Comparison of ENCODE assay signal across 11 mouse cellular contexts in the genomic region with DNA sequence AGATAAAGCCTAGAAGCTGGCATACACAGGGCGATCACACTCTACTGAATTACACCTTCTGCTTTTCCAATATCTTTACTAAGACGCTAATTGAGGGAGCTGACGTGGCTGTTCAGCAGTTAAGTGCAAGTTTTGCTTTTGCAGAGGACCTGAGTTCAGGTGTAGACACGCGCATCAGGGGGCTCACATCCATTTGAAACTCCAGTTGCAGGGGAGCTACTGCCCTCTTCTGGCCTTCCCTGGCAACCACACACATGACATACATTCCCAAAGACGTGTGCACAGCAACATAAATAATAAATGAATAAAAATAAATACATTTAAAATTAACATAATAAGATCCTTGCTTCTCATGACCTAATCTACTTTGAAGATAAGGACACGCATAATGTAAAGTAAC. TPM values are rescaled to one million over a fixed set of nuclear protein-coding genes. Genes with fewer than 3 reads are reported as not detected.
DNase-seq lines count a peak whose midpoint lies in the region; ATAC-seq and TF ChIP-seq lines count a peak whose summit lies in the region.
"Had no signal": no experiment of that assay in that cellular context is flagged by ENCODE, and none has a peak within 500 bp of the region (broad histone marks: within the 10 kb centered on the region; RNA-seq: fewer than 3 reads in every experiment).

No protein-coding gene starts in this region.

- no peak overlapping the region for H3K4me2 ChIP-seq in kidney, embryonic 16.5 days (replicated peaks; ENCODE audit: low read depth, low read length)
- no peak overlapping the region for H3K4me2 ChIP-seq in forebrain, embryonic 14.5 days (ENCODE audit: low read length)
- H3K4me2 ChIP-seq: heart, embryonic 13.5 days; limb, embryonic 12.5 days; midbrain, embryonic 13.5 days had no signal

- no peak for TF ChIP-seq EP300 in ES-Bruce4 (IDR thresholded peaks at IDR 0.05; ENCODE audit: insufficient read depth, low read depth, low read length)

- peaks cover 4% of the 10 kb centered on the region for H3K4me1 ChIP-seq in kidney, embryonic 16.5 days (ENCODE audit: insufficient read depth, low read length)
- no peaks in the 10 kb centered on the region for H3K4me1 ChIP-seq in ES-Bruce4 (ENCODE audit: control insufficient read depth, insufficient read depth, low read length)
- no peaks in the 10 kb centered on the region for H3K4me1 ChIP-seq in forebrain, embryonic 14.5 days (ENCODE audit: control insufficient read depth, insufficient read depth, low read length)
- H3K4me1 ChIP-seq: limb, embryonic 12.5 days had no signal

- no peak overlapping the region for H3K27ac ChIP-seq in kidney, embryonic 16.5 days (ENCODE audit: low read length)
- no peak overlapping the region for H3K27ac ChIP-seq in ES-Bruce4 (ENCODE audit: insufficient read depth, low read length)
- H3K27ac ChIP-seq in forebrain, embryonic 14.5 days (ENCODE audit: low read depth, low read length): no peak overlapping the region
- H3K27ac ChIP-seq: heart, embryonic 13.5 days; limb, embryonic 12.5 days; midbrain, embryonic 13.5 days had no signal

- no peak for TF ChIP-seq POLR2A in ES-Bruce4 (IDR thresholded peaks at IDR 0.05; ENCODE audit: insufficient read depth, low read length)

- no peak for ATAC-seq in kidney, embryonic 16.5 days (ENCODE audit: low FRiP score, low TSS enrichment)
- no peak for ATAC-seq in monocyte, adult 5-6 weeks (replicated peaks; ENCODE audit: insufficient number of reproducible peaks, low FRiP score, low TSS enrichment, poor library complexity, severe bottlenecking)
- no peak for ATAC-seq in forebrain, embryonic 14.5 days
- ATAC-seq: midbrain, embryonic 13.5 days had no signal

- peak; percentile 4 for DNase-seq in kidney, adult 9 months
- peak; percentile 3 for DNase-seq in 3T3-L1 (ENCODE audit: low read depth, low spot score)
- peak; percentile 26 for DNase-seq in induced T-regulatory cell, adult 2 months (ENCODE audit: low read depth)
- no peak for DNase-seq in urinary bladder, postnatal 25 days (ENCODE audit: low spot score)
- DNase-seq in forebrain, embryonic 14.5 days (ENCODE audit: low spot score): no peak

- H3K9ac ChIP-seq in kidney, embryonic 16.5 days (replicated peaks; ENCODE audit: low read length): no peak overlapping the region
- no peak overlapping the region for H3K9ac ChIP-seq in ES-Bruce4 (ENCODE audit: low read depth, poor library complexity, severe bottlenecking)
- H3K9ac ChIP-seq in forebrain, embryonic 14.5 days (ENCODE audit: low read length): no peak overlapping the region
- H3K9ac ChIP-seq: heart, embryonic 13.5 days; limb, embryonic 12.5 days; midbrain, embryonic 13.5 days had no signal

- WGBS in kidney, embryonic 16.5 days: 92% methylated on average over 7 of the region's 7 CpGs
- 88% methylated on average over 7 of the region's 7 CpGs for WGBS in forebrain, embryonic 14.5 days

- H3K36me3 ChIP-seq in kidney, embryonic 16.5 days (ENCODE audit: insufficient read depth, low read length): no peaks in the 10 kb centered on the region
- no peaks in the 10 kb centered on the region for H3K36me3 ChIP-seq in ES-Bruce4 (ENCODE audit: control insufficient read depth, insufficient read depth, low read length, poor library complexity, severe bottlenecking)
- H3K36me3 ChIP-seq in forebrain, embryonic 14.5 days (ENCODE audit: control insufficient read depth, insufficient read depth, low read length): no peaks in the 10 kb centered on the region
- H3K36me3 ChIP-seq: limb, embryonic 12.5 days; midbrain, embryonic 13.5 days had no signal

- H3K27me3 ChIP-seq in kidney, embryonic 16.5 days (ENCODE audit: insufficient read depth, low read length): no peaks in the 10 kb centered on the region
- H3K27me3 ChIP-seq in ES-Bruce4 (ENCODE audit: control insufficient read depth, insufficient read depth, low read length, poor library complexity, severe bottlenecking): no peaks in the 10 kb centered on the region
- H3K27me3 ChIP-seq in forebrain, embryonic 14.5 days (replicated peaks; ENCODE audit: control insufficient read depth, insufficient read depth, low read length): no peaks in the 10 kb centered on the region
- H3K27me3 ChIP-seq: heart, embryonic 13.5 days; limb, embryonic 12.5 days had no signal

- TF ChIP-seq CTCF in ES-Bruce4 (IDR thresholded peaks at IDR 0.05; ENCODE audit: low read depth, low read length): peak; percentile 71

- no peaks in the 10 kb centered on the region for H3K9me3 ChIP-seq in kidney, embryonic 16.5 days (ENCODE audit: low read length)
- no peaks in the 10 kb centered on the region for H3K9me3 ChIP-seq in ES-Bruce4 (replicated peaks; ENCODE audit: control insufficient read depth, insufficient read depth, low read length, poor library complexity, severe bottlenecking)
- no peaks in the 10 kb centered on the region for H3K9me3 ChIP-seq in forebrain, embryonic 14.5 days (replicated peaks; ENCODE audit: control insufficient read depth, low read length)
- H3K9me3 ChIP-seq: heart, embryonic 13.5 days; limb, embryonic 12.5 days; midbrain, embryonic 13.5 days had no signal

- no peak overlapping the region for H3K4me3 ChIP-seq in kidney, embryonic 16.5 days (ENCODE audit: low read length)
- no peak overlapping the region for H3K4me3 ChIP-seq in ES-Bruce4 (ENCODE audit: low read depth, low read length)
- H3K4me3 ChIP-seq in forebrain, embryonic 14.5 days (ENCODE audit: low read depth, low read length): no peak overlapping the region
- H3K4me3 ChIP-seq: heart, embryonic 13.5 days; limb, embryonic 12.5 days; midbrain, embryonic 13.5 days had no signal

RNA-seq across cellular contexts. Expression of a gene that starts 2.5 kb away (rescaled TPM):
- polyA plus RNA-seq in kidney, embryonic 16.5 days (2015; fragmentation: Nextera tagmentation; extraction: Ambion mirVana): 35.1 and 36.5 TPM in 2 replicates
- 5.3 and 5.8 TPM in 2 replicates for polyA plus RNA-seq in ES-Bruce4 (2011; ENCODE audit: insufficient read depth, insufficient read length, low read depth, missing spikeins)
- total RNA-seq in monocyte, adult 5-6 weeks (2017): 2.3 to 5.5 TPM (median 5.4 TPM) in 3 replicates
- polyA plus RNA-seq in forebrain, embryonic 14.5 days (2014; fragmentation: Nextera tagmentation; extraction: Ambion mirVana): 9.7 and 9.9 TPM in 2 replicates

Comparison
In these comparisons a context has a peak if more than half of its experiments do, and no peak if none do; other contexts are left out.
1. DNase-seq: peak in kidney, adult 9 months (single experiment), 3T3-L1 (single experiment) and induced T-regulatory cell, adult 2 months (single experiment); none in urinary bladder, postnatal 25 days (single experiment) and forebrain, embryonic 14.5 days (single experiment).